Mouse (Mus musculus): ENCODE measurements around the gene Haspin. TPM values are rescaled to one million over a fixed set of nuclear protein-coding genes. Genes with fewer than 3 reads are reported as not detected.
A peak's percentile ranks its signal among the peaks of the same experiment; 100 is the strongest.

Haspin gene
- total and polyA plus RNA-seq, 3 experiments = 0.16 to 0.23 (median 0.16) TPM

DNA sequence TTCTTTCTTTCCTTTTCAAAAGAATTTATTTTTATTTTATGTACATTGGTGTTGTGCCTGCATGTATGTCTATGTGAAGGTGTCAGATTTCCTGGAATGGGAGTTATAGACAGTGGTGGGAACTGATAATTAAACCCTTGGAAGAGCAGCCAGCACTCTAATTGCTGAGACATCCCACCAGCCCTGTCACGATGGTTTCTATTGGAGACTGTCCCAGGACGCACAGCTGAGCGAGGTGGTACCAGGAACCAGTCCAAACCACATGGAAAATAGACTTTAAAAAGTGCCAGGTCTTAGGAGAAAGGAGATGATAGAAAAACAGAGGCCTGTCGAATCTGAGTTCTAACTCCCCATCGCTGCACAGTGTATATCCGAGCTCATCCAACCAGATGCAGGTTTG is 17.0 kb upstream of the Haspin start:
- intact Hi-C loops (cut with DNase I) = no loop called here
- Histone ChIP-seq H3K4me3 (no peak overlapping the region), H3K36me3 (ENCODE audit: control insufficient read depth, insufficient read depth, low read length) (no peaks in the 10 kb centered on the region), H3K79me2 (replicated peaks; ENCODE audit: control insufficient read depth, insufficient read depth, low read length) (no peaks in the 10 kb centered on the region), H3K9ac (ENCODE audit: low read depth, low read length) (no peak overlapping the region), H3K27me3 (ENCODE audit: control insufficient read depth, insufficient read depth, low read length) (no peaks in the 10 kb centered on the region), H3K4me1 (ENCODE audit: control insufficient read depth, insufficient read depth, low read length) (no peaks in the 10 kb centered on the region), H3K27ac (no peak overlapping the region)
- DNase-seq = no peak
- 63% methylated on average over 6 of the region's 6 CpGs for whole genome bisulfite sequencing
- no peak for TF ChIP-seq POLR2A (IDR thresholded peaks at IDR 0.05; ENCODE audit: insufficient read depth, low read depth, low read length)
- no peak for TF ChIP-seq CTCF (IDR thresholded peaks at IDR 0.05)
- no peak for TF ChIP-seq EP300 (IDR thresholded peaks at IDR 0.05; ENCODE audit: insufficient read depth, low read depth, low read length)

DNA sequence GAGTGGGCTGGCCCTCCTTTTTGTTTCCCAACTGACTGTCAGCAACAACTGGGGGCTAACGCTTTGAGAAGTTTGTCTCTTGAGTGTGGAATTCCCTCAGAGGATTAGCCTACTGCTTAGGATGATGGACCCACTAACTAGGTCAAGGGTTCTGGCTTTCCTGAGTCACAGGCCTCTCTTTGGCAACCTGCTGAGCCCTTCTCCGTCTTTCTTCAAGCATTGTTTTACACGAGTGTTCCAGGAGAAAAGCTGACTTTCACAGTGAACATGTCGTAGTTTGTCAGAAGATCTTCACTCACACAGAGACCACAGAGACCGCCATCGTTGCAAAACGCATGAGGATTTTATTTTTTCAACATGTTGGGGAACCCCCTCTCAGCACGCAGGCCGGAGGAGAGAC is 10.1 kb upstream of the Haspin start:
- TF ChIP-seq EP300 (IDR thresholded peaks at IDR 0.05; ENCODE audit: insufficient read depth, low read depth, low read length) = no peak
- TF ChIP-seq POLR2A (IDR thresholded peaks at IDR 0.05; ENCODE audit: insufficient read depth, low read depth, low read length) = no peak
- TF ChIP-seq CTCF (IDR thresholded peaks at IDR 0.05) = no peak
- no peaks in the 10 kb centered on the region for H3K36me3 ChIP-seq (ENCODE audit: control insufficient read depth, insufficient read depth, low read length)
- WGBS = 82% methylated on average over 9 of the region's 9 CpGs

DNA sequence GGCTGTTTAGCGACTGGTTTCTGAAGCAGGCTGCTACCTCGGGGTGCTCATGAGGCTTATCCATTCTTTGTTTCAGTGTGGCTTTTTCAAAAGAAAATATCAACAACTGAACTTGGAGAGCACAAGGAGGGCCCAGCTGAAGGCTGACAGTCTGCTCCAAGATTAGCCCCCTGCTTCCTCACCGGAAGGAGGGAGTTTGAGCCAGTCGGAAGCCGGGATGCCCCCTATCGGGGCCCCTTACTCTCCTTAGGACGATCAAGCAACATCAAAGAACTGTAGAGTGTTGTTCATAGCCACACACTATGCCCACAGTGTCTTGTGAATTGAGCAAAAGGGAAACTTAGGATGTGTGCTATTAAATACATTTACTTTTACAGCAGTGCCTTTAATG is 8.9 kb upstream of the Haspin start:
- H3K9ac ChIP-seq (ENCODE audit: low read depth, low read length) = no peak overlapping the region
- H3K27me3 ChIP-seq (ENCODE audit: control insufficient read depth, insufficient read depth, low read length) = no peaks in the 10 kb centered on the region
- intact Hi-C loops (cut with DNase I) = no loop called here
- no peak for TF ChIP-seq POLR2A (IDR thresholded peaks at IDR 0.05; ENCODE audit: insufficient read depth, low read depth, low read length)
- no peak for TF ChIP-seq EP300 (IDR thresholded peaks at IDR 0.05; ENCODE audit: insufficient read depth, low read depth, low read length)
- no peak for TF ChIP-seq CTCF (IDR thresholded peaks at IDR 0.05)
- no peaks in the 10 kb centered on the region for H3K79me2 ChIP-seq (replicated peaks; ENCODE audit: control insufficient read depth, insufficient read depth, low read length)
- DNase-seq = no peak
- H3K4me3 ChIP-seq = no peak overlapping the region
- H3K27ac ChIP-seq = no peak overlapping the region
- no peaks in the 10 kb centered on the region for H3K4me1 ChIP-seq (ENCODE audit: control insufficient read depth, insufficient read depth, low read length)
- 55% methylated on average over 7 of the region's 7 CpGs for WGBS
- no peaks in the 10 kb centered on the region for H3K36me3 ChIP-seq (ENCODE audit: control insufficient read depth, insufficient read depth, low read length)

More for the DNA sequence above, 10.1 kb upstream of the Haspin start:
- DNase-seq = no peak
- Histone ChIP-seq H3K4me1 (ENCODE audit: control insufficient read depth, insufficient read depth, low read length) (no peaks in the 10 kb centered on the region), H3K79me2 (replicated peaks; ENCODE audit: control insufficient read depth, insufficient read depth, low read length) (no peaks in the 10 kb centered on the region), H3K4me3 (no peak overlapping the region), H3K9ac (ENCODE audit: low read depth, low read length) (no peak overlapping the region), H3K27ac (no peak overlapping the region), H3K27me3 (ENCODE audit: control insufficient read depth, insufficient read depth, low read length) (no peaks in the 10 kb centered on the region)
- intact Hi-C loops (cut with DNase I) = no loop called here

GRCm38 (mm10) chr11:73146026-73146974 is 8.2 kb upstream of the Haspin start:
- Histone ChIP-seq H3K4me1 (ENCODE audit: control insufficient read depth, insufficient read depth, low read length) (no peaks in the 10 kb centered on the region), H3K79me2 (replicated peaks; ENCODE audit: control insufficient read depth, insufficient read depth, low read length) (no peaks in the 10 kb centered on the region), H3K36me3 (ENCODE audit: control insufficient read depth, insufficient read depth, low read length) (no peaks in the 10 kb centered on the region), H3K4me3 (no peak overlapping the region), H3K27me3 (ENCODE audit: control insufficient read depth, insufficient read depth, low read length) (no peaks in the 10 kb centered on the region), H3K9ac (ENCODE audit: low read depth, low read length) (no peak overlapping the region), H3K27ac (no peak overlapping the region)
- TF ChIP-seq CTCF (IDR thresholded peaks at IDR 0.05) = no peak
- TF ChIP-seq EP300 (IDR thresholded peaks at IDR 0.05; ENCODE audit: insufficient read depth, low read depth, low read length) = no peak
- no peak for TF ChIP-seq POLR2A (IDR thresholded peaks at IDR 0.05; ENCODE audit: insufficient read depth, low read depth, low read length)
- intact Hi-C loops (cut with DNase I) = no loop called here
- WGBS = 66% methylated on average over 11 of the region's 11 CpGs
- DNase-seq = no peak

DNA sequence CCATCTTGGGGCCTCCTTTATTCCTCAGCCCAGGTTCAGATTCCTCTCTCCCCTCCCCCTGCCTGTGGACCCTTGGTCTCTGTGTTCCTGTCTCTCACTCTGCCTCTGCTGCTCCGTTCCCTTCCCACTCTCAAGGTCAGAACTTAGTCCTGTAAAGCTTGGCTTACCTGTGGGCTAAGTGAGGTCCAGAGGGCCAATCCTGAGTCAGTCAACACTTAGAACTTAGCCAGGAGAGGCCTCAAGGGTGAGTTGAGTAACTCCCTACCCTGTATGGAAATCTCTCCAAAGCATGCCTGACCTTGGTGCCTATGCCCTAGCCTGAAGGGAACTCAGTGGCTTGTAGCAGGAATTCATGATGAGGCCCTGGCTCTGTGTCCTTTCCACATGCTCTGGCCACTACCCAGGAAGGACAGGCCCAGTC is 6.2 kb upstream of the Haspin start:
- Histone ChIP-seq H3K36me3 (ENCODE audit: control insufficient read depth, insufficient read depth, low read length) (no peaks in the 10 kb centered on the region), H3K79me2 (replicated peaks; ENCODE audit: control insufficient read depth, insufficient read depth, low read length) (no peaks in the 10 kb centered on the region), H3K27ac (no peak overlapping the region), H3K27me3 (ENCODE audit: control insufficient read depth, insufficient read depth, low read length) (no peaks in the 10 kb centered on the region), H3K4me3 (no peak overlapping the region), H3K9ac (ENCODE audit: low read depth, low read length) (no peak overlapping the region), H3K4me1 (ENCODE audit: control insufficient read depth, insufficient read depth, low read length) (no peaks in the 10 kb centered on the region)
- DNase-seq = no peak
- 68% methylated on average over 1 of the region's 1 CpGs for WGBS
- intact Hi-C loops (cut with DNase I) = no loop called here
- TF ChIP-seq POLR2A (IDR thresholded peaks at IDR 0.05; ENCODE audit: insufficient read depth, low read depth, low read length) = no peak
- TF ChIP-seq EP300 (IDR thresholded peaks at IDR 0.05; ENCODE audit: insufficient read depth, low read depth, low read length) = no peak
- no peak for TF ChIP-seq CTCF (IDR thresholded peaks at IDR 0.05)

DNA sequence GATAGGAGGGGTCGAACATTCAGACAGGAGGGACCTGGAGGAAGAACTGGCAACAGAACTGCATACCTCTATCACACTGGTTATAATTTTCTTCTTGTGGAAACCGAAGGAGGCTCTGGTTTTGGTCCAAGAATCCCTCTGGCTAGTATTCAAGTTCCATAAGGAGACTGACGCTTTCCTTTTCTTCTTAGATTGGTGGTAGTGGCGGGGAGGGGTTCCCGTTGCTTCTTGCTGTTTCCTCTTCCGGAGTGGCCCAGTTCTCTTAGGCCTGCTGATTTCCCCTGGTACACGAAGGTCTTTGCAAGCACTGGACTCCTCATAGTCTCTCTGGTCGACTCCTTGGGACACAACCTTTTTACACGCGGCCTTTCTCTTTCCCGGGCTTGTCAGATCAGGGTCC is 978 bp downstream of the Haspin start:
- 4% methylated on average over 11 of the region's 11 CpGs for WGBS
- Histone ChIP-seq H3K4me3 (peak overlapping the region; percentile 81), H3K27me3 (ENCODE audit: control insufficient read depth, insufficient read depth, low read length) (no peaks in the 10 kb centered on the region), H3K36me3 (ENCODE audit: control insufficient read depth, insufficient read depth, low read length) (no peaks in the 10 kb centered on the region), H3K27ac (no peak overlapping the region), H3K79me2 (replicated peaks; ENCODE audit: control insufficient read depth, insufficient read depth, low read length) (no peaks in the 10 kb centered on the region), H3K9ac (ENCODE audit: low read depth, low read length) (peak overlapping the region; percentile 75), H3K4me1 (ENCODE audit: control insufficient read depth, insufficient read depth, low read length) (no peaks in the 10 kb centered on the region; the same call in 1 of the 2 replicates)
- no peak for DNase-seq
- no peak for TF ChIP-seq CTCF (IDR thresholded peaks at IDR 0.05)
- no peak for TF ChIP-seq POLR2A (IDR thresholded peaks at IDR 0.05; ENCODE audit: insufficient read depth, low read depth, low read length)
- TF ChIP-seq EP300 (IDR thresholded peaks at IDR 0.05; ENCODE audit: insufficient read depth, low read depth, low read length) = no peak
- intact Hi-C loops (cut with DNase I) = loop anchor here (5.0 kb wide), 1 partner anchor 145 kb away; no protein-coding TSS in a partner anchor

Measured in heart, adult 2 months (tissue).